Mouse (Mus musculus) pancreas, adult 10 weeks (tissue): ENCODE results near the gene Wdr31. TPM values are rescaled to one million over a fixed set of nuclear protein-coding genes. Genes with fewer than 3 reads are reported as not detected.

ENCODE experiments used
- polyA plus RNA-seq: library from polyadenylated mRNA; stranded (reverse); fragments of 350-450 nt; fragmentation: Illumina TruSeq; extraction: RNeasy Lipid Tissue Mini Kit (QIAGEN cat#74804); gene quantifications from one replicate; pipeline ENCODE4 v1.2.3, GENCODE M21; 2015; ENCODE audit warnings: low read depth, low replicate concordance; ENCODE audit not compliant: insufficient read depth

Wdr31 gene
- polyA plus RNA-seq, result 0.39 TPM

DNA sequence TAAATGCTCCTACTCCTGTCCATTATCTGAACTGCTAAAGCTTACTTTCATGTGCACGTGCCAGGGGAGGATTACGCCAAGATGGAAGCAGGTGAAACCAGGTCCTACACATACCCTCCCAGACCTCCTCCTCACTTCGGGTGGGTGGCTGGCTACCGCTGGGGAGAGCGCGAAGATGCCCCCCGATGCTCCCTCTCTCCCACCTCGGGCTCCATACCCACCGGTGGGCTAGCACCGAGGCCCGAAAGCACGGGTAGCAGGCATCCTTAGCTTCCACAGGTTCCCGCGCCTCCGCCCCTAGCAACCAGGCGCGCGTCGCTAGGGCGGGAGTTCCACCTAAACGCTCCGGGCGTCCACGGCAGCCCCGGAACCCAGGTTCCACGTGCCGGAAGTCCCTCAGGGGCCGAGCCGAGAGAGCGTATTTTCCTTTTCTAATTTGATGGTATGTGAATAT lies at the start of gene Wdr31:
Wdr31 (minus strand) TSS at position 299 of the 454 bp plus-strand sequence.

GRCm38 (mm10) chr4:62519849-62520233 lies 49.1 kb upstream of the Wdr31 start, which contains the start of gene Alad:
Gene Alad, minus strand, starts transcription at chr4:62519918.

DNA sequence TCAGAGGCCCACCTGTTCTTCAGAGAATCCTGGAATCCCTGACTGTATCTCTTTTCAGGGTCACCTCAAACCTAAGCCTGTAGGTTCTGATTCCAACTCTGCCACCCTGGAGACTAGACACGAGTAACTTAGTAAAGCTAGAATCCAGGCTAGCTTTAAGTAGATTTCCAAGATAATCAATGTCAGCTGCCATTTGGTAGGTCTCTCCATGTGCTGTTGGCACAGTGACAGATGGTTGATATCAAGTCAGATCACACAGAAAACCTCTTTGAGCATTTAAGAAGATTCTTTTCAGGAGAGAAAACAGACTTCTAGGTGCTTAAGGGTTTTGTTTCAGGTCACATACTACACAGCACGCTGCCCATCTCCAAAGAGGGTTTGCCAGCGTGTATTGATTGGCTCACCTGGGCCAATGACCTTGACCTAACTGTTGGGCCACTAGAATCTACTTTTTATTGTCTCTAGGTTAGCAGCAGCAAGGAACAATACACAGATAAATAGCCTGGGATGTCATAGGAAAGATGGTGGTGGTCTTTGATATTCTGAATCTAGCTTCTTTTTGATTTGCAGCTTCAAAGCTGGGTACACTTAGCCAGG lies 32.8 kb upstream of the Wdr31 start, which contains the start of gene Hdhd3:
Hdhd3 (minus strand) TSS at position 94 of the 597 bp plus-strand sequence.

DNA sequence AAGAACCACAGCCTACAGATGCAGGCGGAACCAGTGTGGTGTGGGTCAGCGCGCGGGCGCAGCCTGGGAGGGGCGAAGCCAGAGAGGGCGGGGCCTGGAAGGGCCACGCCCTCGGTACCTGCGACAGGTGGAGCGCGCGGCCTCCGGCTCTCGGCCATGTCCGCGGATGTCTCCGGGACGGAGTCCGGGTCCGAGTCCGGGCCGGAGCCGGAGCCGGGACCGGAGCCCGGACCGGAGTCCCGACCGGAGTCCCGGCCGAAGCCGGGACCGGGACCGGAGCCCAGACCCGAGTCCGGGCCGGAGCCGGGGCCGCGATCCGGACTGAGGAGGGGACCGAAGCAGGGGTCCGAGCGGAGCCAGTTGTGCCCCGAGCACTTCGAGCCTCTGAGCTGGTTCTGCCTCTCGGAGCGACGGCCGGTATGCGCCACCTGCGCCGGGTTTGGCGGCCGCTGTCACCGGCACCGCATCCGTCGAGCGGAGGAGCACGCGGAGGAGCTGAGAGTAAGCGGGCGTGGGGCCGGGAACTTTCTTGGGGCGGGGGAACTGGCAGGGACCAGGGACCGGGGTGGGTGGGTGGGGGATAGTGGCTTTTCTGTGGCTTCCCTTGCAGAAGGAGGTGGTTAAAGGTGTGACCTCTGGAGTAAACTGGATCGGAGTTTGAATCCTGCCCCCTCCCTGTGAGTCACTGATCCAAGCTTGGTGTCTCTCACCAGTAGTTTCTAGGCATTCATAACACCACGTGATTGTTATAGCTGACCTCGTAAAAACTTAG lies 9.4 kb upstream of the Wdr31 start, which contains the start of gene Bspry:
Bspry (plus strand) TSS at position 117 of the 772 bp plus-strand sequence.

GRCm38 (mm10) chr4:62435081-62435480 lies 35.6 kb downstream of the Wdr31 start, which contains the start of gene Rnf183:
Gene Rnf183, minus strand, starts transcription at chr4:62435252.

DNA sequence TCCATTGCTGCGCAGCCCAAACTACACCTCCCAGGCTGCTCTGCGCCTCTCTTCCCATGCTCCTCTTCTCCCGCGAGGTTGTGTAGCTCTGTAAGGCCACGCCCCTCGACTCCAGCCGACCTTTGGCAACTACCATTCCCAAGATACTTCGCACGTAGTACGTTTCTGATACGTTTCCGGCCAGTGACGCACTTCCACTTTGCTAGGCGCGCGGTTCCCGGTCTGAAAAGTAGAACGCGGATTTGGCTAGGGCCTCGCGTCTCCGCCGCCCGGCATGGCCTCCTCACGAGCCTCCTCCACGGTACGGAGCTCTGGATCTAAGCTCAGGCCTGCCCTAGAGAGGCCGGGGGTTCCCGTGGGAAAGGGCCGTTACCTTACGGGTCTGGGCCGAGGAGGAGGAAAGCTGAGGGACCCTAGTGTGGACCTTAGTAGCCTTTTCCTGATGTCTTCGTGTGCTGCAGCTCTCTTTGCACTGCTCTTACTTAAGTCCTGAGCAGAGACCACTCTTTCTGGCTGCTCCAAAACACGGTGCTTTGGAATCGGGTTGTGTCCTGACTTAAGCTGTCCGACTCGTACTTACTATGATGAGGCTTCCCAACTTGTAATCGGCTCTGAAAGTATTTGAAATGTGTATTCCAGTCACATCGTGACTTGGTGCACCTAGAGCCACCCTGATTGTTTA lies 62.0 kb downstream of the Wdr31 start, which contains the start of the genes Cdc26 and Prpf4:
Cdc26 (minus strand) TSS at position 42 of the 682 bp plus-strand sequence.
Prpf4 (plus strand) TSS at position 197 of the 682 bp plus-strand sequence.

Other genes starting within 250 kb of the Wdr31 start
- gene Zfp37, start 239.8 kb downstream of the Wdr31 start, polyA plus RNA-seq, result 1.7 TPM
- gene Slc31a2, start 208.3 kb downstream of the Wdr31 start, polyA plus RNA-seq, result 13.7 TPM
- 8.2 TPM for gene Fkbp15, start 110.3 kb downstream of the Wdr31 start, polyA plus RNA-seq
- 5.9 TPM for gene Slc31a1, start 110.2 kb downstream of the Wdr31 start, polyA plus RNA-seq
- gene Cdc26, start 62.3 kb downstream of the Wdr31 start, polyA plus RNA-seq, result 19.3 TPM
- gene Prpf4, start 62.1 kb downstream of the Wdr31 start, polyA plus RNA-seq, result 2.0 TPM
- gene Rnf183, start 35.6 kb downstream of the Wdr31 start, polyA plus RNA-seq, result not detected
- 4.3 TPM for gene Bspry, start 9.2 kb upstream of the Wdr31 start, polyA plus RNA-seq
- gene Hdhd3, start 32.6 kb upstream of the Wdr31 start, polyA plus RNA-seq, result 1.9 TPM
- 14.1 TPM for gene Alad, start 49.0 kb upstream of the Wdr31 start, polyA plus RNA-seq
- gene Pole3, start 54.2 kb upstream of the Wdr31 start, polyA plus RNA-seq, result 5.5 TPM
- not detected for gene 4933430I17Rik, start 54.5 kb upstream of the Wdr31 start, polyA plus RNA-seq
- 13.8 TPM for gene Rgs3, start 89.0 kb upstream of the Wdr31 start, polyA plus RNA-seq